Mouse (Mus musculus) mature B cell (primary cell): ENCODE results near the gene Slc38a4.

ENCODE experiments used
- in situ Hi-C: fragments of 300-500 bp; cut with MboI; formaldehyde crosslinking; loops from 2 replicates; pipeline ENCODE4 v1.14.3; 2019

The Slc38a4 gene

GRCm38 (mm10) chr15:96966326-96966725 is 89.4 kb downstream of the Slc38a4 start:
- in situ Hi-C loops: no loop called here

DNA sequence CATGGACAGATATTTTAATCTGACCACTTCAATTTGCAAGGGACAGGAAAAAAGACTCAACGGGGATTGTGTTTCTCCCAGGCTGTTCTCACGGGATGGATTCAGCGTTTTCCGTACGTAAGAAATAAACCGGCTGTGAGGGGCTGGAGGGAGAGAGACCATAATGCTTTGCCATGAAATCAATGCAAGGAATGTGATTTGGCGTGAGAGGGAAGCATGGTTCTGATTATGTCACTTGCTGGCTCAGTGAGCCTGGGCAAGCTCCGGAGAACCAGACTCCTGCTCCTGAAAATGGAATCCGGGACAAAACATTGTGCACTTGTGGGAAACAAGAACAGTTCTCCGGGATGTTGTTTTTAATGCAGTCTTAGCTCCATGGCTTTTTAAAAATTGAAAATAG is 92.0 kb downstream of the Slc38a4 start:
- in situ Hi-C loops: no loop called here

DNA sequence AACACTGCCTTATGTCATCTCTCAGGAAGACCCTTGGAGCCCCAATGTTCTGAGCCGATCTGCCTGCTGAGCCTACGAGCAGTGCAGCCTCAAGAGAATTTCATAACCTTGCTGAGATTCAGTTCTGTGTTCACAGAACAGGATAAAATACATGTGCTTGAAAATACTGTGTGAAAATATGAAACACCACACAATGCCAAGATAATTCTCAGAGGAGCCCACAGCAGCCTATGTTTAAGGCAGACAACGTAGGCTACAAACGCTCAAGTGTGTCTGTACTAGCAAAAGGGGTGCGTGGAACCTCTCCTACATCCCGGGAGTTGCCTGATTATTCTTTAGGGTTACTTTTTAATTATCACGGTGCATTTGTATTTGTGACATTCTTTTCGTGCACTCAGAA is 92.4 kb downstream of the Slc38a4 start:
- in situ Hi-C loops: no loop called here

- in situ Hi-C loops: no loop called here
These were observed 95.4 kb downstream of the Slc38a4 start for GRCm38 (mm10) chr15:96960343-96960742.

DNA sequence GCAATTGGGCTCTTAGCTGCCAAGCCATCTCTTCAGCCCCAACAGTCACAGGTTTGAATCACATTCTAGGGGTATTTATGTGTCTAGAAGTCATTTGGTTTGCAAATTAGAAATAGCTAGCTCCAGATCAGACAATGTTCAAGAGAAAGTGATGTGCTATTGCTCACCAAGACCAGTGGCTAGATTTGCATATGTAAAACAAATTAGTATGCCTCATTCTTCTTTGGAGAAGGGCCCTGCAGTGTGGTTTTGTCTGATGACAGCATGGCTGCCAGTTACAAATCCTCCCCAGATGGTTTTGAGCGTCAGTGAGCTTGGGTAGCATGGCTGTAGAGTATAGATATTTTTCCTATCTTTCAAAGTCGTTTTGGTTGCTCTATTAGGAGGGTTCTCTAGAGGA is 96.5 kb downstream of the Slc38a4 start:
- in situ Hi-C loops: no loop called here

DNA sequence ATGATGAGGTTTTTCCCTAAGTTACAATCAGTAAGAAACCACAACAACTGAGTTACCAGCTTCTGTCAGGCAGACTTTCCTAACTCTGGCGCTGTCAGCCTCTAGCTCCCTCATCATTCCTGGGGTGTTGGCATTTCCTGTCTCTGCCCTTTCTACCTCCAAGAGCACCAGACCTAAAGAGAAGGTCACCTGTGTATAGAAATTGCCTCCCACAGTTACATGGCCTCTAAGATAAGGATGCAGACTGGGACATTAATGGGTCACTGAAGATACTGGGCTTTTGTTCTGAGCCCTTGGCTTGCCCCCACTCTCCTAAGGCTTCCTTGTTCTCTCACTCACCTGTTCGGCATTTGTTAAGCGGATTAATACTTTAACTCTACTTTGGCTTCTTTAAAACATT is 99.1 kb downstream of the Slc38a4 start:
- in situ Hi-C loops: no loop called here

DNA sequence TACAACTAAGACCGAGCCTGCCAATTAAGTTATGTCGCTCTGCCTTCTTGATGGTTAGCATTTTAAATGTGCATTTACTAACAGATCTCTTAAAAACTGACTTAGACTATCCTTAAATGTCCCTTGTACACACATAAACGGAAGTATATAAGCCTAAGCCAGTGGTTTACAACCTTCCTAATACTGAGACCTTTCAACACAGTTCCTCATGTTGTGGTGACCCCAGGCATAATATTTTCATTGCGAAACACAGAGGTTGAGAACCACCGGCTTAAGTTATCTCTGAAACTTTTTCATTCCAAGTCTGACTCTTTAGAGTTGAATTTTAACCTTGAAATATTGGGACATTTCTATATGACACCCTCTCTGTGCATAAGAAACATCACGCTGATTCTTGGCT is 101.4 kb downstream of the Slc38a4 start:
- in situ Hi-C loops: no loop called here

DNA sequence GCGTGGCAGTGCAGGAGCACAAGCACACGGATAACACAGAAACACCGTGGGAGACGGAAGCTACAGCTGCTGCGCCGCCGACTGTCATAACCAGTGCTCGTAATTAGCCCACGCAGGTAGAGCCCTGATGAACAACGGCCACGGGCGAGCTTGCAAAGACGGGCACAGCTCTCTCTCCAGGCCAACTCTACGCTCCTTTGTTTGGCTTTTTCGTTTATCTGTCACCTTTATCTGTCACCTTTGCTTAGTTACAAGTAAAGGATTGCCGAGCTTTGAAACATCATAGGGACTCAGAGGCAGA is 101.9 kb downstream of the Slc38a4 start:
- in situ Hi-C loops: no loop called here

DNA sequence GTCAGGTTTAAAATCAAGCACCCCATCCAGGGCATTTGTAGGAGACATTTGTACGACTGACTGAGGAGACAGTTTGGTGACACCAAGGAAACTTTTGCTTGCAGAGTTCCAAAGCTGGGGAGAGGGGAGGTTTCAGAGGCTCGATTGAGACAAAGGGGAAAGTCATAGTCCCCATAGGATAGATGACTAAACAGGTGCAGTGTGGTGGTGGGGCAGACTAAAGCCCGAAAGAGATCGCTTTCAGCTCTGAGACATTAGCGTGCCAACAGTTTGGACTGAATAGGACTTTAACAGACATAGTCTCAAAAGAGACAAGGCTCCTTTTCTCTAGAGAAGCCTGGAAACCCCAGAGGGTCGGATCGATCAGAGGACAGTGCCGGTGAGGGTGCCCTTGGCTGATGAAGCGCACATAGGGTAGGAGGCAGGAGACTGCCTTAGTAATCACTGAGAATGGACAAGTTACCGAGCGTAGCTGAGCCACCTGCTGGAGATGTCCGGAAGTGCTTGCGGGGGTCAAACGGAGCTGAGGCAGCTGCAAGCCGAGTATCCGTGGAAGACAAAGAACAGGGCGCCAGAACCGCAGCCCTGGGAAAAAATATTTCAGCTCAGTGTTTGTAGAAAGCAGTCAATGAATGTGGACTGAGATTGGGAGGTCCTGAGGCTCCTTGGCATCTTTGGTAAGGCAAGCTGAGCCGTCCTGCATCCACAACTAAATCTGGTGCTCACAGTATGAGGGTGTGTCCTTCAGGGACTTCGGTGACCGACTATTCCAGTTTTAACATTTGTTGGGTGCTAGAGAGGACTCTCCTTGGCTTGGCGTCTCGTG is 102.4 kb downstream of the Slc38a4 start:
- in situ Hi-C loops: no loop called here

- in situ Hi-C loops: no loop called here
These were observed 103.3 kb downstream of the Slc38a4 start for GRCm38 (mm10) chr15:96952488-96952887.

GRCm38 (mm10) chr15:96951783-96952182 is 104.0 kb downstream of the Slc38a4 start:
- in situ Hi-C loops: no loop called here

- in situ Hi-C loops: loop anchor here (10.0 kb wide), 1 partner anchor 414 kb away; no protein-coding TSS in a partner anchor
These were observed 107.3 kb downstream of the Slc38a4 start for GRCm38 (mm10) chr15:96948471-96948870.
